Mouse (Mus musculus): ENCODE data around the gene Ddost.

- TF ChIP-seq POLR2A (IDR thresholded peaks at IDR 0.05; ENCODE audit: insufficient read depth, low read length) = no peak
- no peak for TF ChIP-seq CTCF (IDR thresholded peaks at IDR 0.05; ENCODE audit: low read depth, low read length)
- TF ChIP-seq EP300 (IDR thresholded peaks at IDR 0.05; ENCODE audit: insufficient read depth, low read depth, low read length) = no peak
Measured at GRCm38 (mm10) chr4:138258663-138259062, 45.9 kb upstream of the Ddost start.
